Mouse (Mus musculus) olfactory bulb, adult 2 months (tissue): Measurements from ENCODE around the gene Celsr2. TPM values are rescaled to one million over a fixed set of nuclear protein-coding genes. Genes with fewer than 3 reads are reported as not detected.

Experiments used
- H3K27ac ChIP-seq: fragments of 200-500 bp; 2 replicates; pipeline ENCODE4 v1.5.1; 2012; ENCODE audit warnings: low read depth, low read length; ENCODE audit not compliant: insufficient read depth
- H3K4me1 ChIP-seq: fragments of 200-500 bp; 2 replicates; pipeline ENCODE4 v1.6.1; 2012; ENCODE audit warnings: low read length; ENCODE audit not compliant: control insufficient read depth, insufficient read depth
- H3K4me3 ChIP-seq: fragments of 200-500 bp; 2 replicates; pipeline ENCODE4 v1.5.1; 2012; ENCODE audit warnings: mild to moderate bottlenecking, low read depth, low read length, moderate library complexity; ENCODE audit not compliant: insufficient read depth
- CTCF ChIP-seq: fragments of 200-500 bp; IDR thresholded peaks from 2 replicates; pipeline ENCODE4 v1.5.1; 2012; ENCODE audit warnings: low read depth, mild to moderate bottlenecking, low read length, moderate library complexity; ENCODE audit not compliant: insufficient read depth
- POLR2A ChIP-seq: fragments of 200-500 bp; IDR thresholded peaks from 2 replicates; pipeline ENCODE4 v1.6.1; 2012; ENCODE audit warnings: mild to moderate bottlenecking, low read depth, low read length, moderate library complexity; ENCODE audit not compliant: insufficient read depth
- WGBS: fragments of 180-500 bp; shearing (Covaris S2); methylation state at CpG from one replicate; pipeline ENCODE4 v1.1.7; 2018; 5-methylcytosine and 5-hydroxymethylcytosine counted together
- polyA plus RNA-seq: library from polyadenylated mRNA; stranded (reverse); fragments of >200 nt; gene quantifications from 2 replicates; pipeline ENCODE4 v1.2.4, GENCODE M21; 2012; ENCODE audit warnings: low replicate concordance; ENCODE audit not compliant: missing spikeins, insufficient read depth, insufficient read length

Celsr2 gene
- polyA plus RNA-seq, 1 experiment = not detected

DNA sequence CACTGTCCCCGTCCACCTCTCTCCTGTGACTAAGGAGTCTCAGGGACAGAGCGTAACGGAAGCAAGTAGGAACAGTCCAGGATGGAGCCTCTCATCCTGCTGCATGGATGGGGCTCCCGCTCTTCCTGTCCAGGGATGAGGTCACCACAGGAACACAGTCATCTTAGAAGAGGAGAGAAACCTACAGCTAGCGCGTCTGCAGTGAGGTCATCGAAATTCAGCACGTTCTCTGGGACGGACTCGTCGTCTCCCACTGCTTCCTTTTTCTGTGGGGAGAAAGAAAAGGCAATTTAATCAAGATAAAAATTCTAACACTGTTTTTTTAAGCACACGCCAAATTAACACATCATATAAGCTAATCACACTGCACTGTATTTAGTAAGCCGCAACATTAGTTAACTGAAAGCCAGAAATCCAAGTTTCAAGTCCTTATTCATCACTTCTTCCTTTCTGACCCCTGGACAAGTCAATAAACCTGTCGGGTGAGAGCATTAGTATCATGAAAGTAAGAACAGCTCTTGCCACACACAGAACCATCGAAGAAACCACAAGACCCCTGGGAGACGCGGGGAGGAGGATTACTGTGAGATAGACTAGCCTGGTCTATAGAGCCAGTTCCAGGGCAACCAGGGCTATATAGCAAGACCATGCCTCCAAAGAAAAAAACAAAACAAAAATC is 20.5 kb upstream of the Celsr2 start:
- 77% methylated on average over 17 of the region's 17 CpGs for WGBS

DNA sequence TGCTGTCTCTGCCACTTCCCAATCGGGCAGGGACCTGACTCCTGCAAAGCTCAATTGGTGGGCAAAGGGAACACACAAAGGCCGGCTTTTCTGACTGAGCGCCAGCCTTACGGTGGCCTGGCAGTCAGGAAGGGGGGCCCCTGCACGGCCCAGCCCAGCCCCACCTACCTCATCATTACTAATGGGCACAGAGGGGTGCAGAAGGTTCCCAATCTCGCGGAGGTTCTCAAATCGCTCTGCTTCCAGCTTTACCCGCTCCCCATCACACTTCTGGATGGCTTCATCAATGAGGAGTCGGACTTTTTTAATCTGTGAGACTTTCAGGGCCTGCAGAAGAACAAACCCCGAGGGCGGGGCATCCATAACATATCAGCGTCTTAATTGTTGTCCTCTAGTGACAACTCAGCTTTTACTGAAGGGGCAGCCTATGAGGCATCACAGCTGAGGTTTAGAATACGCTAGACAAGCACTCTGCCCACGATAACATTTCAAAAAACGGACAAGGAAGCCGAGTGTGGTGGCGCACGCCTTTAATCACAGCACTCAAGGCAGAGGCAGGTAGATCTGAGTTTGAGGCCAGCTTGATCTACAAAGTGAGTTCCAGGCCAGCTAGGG is 18.6 kb upstream of the Celsr2 start:
- H3K4me1 ChIP-seq = peaks cover 2% of the 10 kb centered on the region; the same call in 1 of the 2 replicates
- H3K27ac ChIP-seq = 0 out of 2 replicates have a peak overlapping the region, but pooled peaks have one; percentile 6
- TF ChIP-seq CTCF = no peak
- no peak for TF ChIP-seq POLR2A
- no peak overlapping the region for H3K4me3 ChIP-seq
- 45% methylated on average over 19 of the region's 19 CpGs for WGBS

More for the DNA sequence above, 20.5 kb upstream of the Celsr2 start:
- Histone ChIP-seq H3K27ac (no peak overlapping the region), H3K4me3 (no peak overlapping the region), H3K4me1 (peaks cover 2% of the 10 kb centered on the region; the same call in 1 of the 2 replicates)
- TF ChIP-seq POLR2A (no peak), CTCF (no peak)

GRCm38 (mm10) chr3:108433188-108433880 is 18.0 kb upstream of the Celsr2 start:
- TF ChIP-seq POLR2A (no peak), CTCF (no peak)
- H3K4me3 ChIP-seq = no peak overlapping the region
- 46% methylated on average over 18 of the region's 18 CpGs for WGBS
- H3K4me1 ChIP-seq = no peaks in the 10 kb centered on the region; the same call in 1 of the 2 replicates
- H3K27ac ChIP-seq = 0 out of 2 replicates have a peak overlapping the region, but pooled peaks have one; percentile 6

- WGBS = 49% methylated on average over 13 of the region's 13 CpGs
- TF ChIP-seq CTCF (no peak), POLR2A (no peak)
- no peak overlapping the region for H3K4me3 ChIP-seq
- no peaks in the 10 kb centered on the region; the same call in 1 of the 2 replicates for H3K4me1 ChIP-seq
- no peak overlapping the region for H3K27ac ChIP-seq
Observed at GRCm38 (mm10) chr3:108432542-108433187, 17.3 kb upstream of the Celsr2 start.

- Histone ChIP-seq H3K4me1 (peaks cover 16% of the 10 kb centered on the region), H3K4me3 (no peak overlapping the region), H3K27ac (no peak overlapping the region)
- WGBS = 65% methylated on average over 6 of the region's 6 CpGs
- TF ChIP-seq CTCF = no peak
Observed at GRCm38 (mm10) chr3:108425624-108426018, 10.3 kb upstream of the Celsr2 start.

DNA sequence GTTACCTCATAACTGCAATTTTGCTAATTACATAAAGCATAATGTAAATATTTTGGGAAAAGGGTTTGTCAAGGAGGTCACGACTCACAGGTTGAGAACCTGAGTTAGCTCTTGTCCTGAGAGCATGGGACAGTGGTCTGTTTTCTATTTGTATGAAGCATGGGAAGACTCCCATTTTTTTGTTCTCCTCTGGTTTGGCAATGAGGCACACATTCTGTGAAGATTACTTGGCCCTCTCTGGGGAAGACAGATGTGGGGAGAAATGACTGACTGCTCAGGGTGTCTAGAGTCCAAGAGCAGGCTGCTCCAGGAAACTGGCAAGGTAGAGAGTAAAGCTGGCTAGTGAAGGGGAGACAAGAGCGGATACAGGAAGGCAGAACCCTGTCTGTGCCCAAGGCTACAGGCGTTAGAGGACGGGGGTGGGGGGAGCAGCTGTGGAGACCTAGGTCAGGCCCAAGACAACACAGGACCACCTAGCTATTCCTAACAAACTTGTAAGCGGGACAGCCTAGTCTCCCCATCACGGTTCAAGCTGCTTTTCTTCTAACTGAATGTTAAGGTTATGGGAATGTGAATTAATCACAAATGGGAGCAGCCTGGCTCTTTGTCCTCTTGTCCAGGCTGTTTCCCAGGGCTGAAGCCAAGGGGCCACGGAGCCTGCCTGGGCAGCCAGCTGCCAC is 9.7 kb upstream of the Celsr2 start:
- Histone ChIP-seq H3K27ac (no peak overlapping the region), H3K4me3 (no peak overlapping the region), H3K4me1 (peaks cover 16% of the 10 kb centered on the region)
- TF ChIP-seq CTCF = no peak
- TF ChIP-seq POLR2A = no peak
- WGBS = 49% methylated on average over 7 of the region's 7 CpGs

GRCm38 (mm10) chr3:108423844-108424801 is 8.8 kb upstream of the Celsr2 start:
- TF ChIP-seq CTCF (no peak), POLR2A (no peak)
- H3K4me3 ChIP-seq = peak overlapping the region; percentile 29
- 22% methylated on average over 11 of the region's 11 CpGs for WGBS
- no peak overlapping the region for H3K27ac ChIP-seq
- H3K4me1 ChIP-seq = peaks cover 16% of the 10 kb centered on the region
